Mouse (Mus musculus): ENCODE data around the gene Olfr157.

- TF ChIP-seq POLR2A (IDR thresholded peaks at IDR 0.05; ENCODE audit: insufficient read depth, low read depth, low read length) = no peak
- TF ChIP-seq CTCF (IDR thresholded peaks at IDR 0.05; ENCODE audit: insufficient read depth, low read depth, low read length) = no peak
Measured at GRCm38 (mm10) chr4:43840101-43840500, at the start of gene Olfr157.
